Mouse (Mus musculus) forebrain, postnatal 0 days (tissue): ENCODE measurements around the gene Slc29a3. TPM values are rescaled to one million over a fixed set of nuclear protein-coding genes. Genes with fewer than 3 reads are reported as not detected.
A peak's percentile ranks its signal among the peaks of the same experiment; 100 is the strongest.

Experiments used
- ATAC-seq: fragments of 200-750 bp; cut with Nextera tagmentation; 2 replicates; pipeline ENCODE4 v1.8.0; 2017; ENCODE audit warnings: mild to moderate bottlenecking, moderate library complexity
- DNase-seq: peaks from one replicate; pipeline ENCODE4 v3.0.0-alpha.2; 2015
- H3K27ac ChIP-seq: fragments of 300-500 bp; sonication (generic); 2 replicates; pipeline ENCODE4 v1.5.1; 2014; ENCODE audit warnings: low read depth, mild to moderate bottlenecking, antibody characterized with exemption, low read length, moderate library complexity, mixed read lengths
- H3K27me3 ChIP-seq: fragments of 300-500 bp; sonication (generic); 2 replicates; pipeline ENCODE4 v1.6.1; 2014; ENCODE audit warnings: mild to moderate bottlenecking, low read length, mixed read lengths; ENCODE audit not compliant: insufficient read depth
- H3K36me3 ChIP-seq: fragments of 300-500 bp; sonication (generic); 2 replicates; pipeline ENCODE4 v1.6.1; 2014; ENCODE audit warnings: mild to moderate bottlenecking, moderate library complexity; ENCODE audit not compliant: insufficient read depth
- H3K4me1 ChIP-seq: fragments of 300-500 bp; sonication (generic); 2 replicates; pipeline ENCODE4 v1.6.1; 2014; ENCODE audit warnings: antibody characterized with exemption; ENCODE audit not compliant: insufficient read depth
- H3K4me2 ChIP-seq: fragments of 300-500 bp; sonication (generic); 2 replicates; pipeline ENCODE4 v1.6.1; 2014; ENCODE audit warnings: low read depth, mild to moderate bottlenecking, moderate library complexity
- H3K4me3 ChIP-seq: fragments of 300-500 bp; sonication (generic); 2 replicates; pipeline ENCODE4 v1.5.1; 2014; ENCODE audit warnings: low read depth, low read length, mixed read lengths
- H3K9ac ChIP-seq: fragments of 300-500 bp; sonication (generic); 2 replicates; pipeline ENCODE4 v1.6.1; 2014; ENCODE audit warnings: mild to moderate bottlenecking
- H3K9me3 ChIP-seq: fragments of 300-500 bp; sonication (generic); 2 replicates; pipeline ENCODE4 v1.6.1; 2016; ENCODE audit warnings: low read length
- CTCF ChIP-seq: sonication (generic); IDR thresholded peaks from 2 replicates; pipeline ENCODE4 v1.5.1; 2016; ENCODE audit warnings: antibody characterized with exemption, control low read depth, low read depth
- WGBS: fragments of 180-500 bp; shearing (Covaris S2); extraction: QIAGEN DNeasy Blood & Tissue Kit; methylation state at CpG from one replicate; pipeline ENCODE4 v1.1.7; 2014; 5-methylcytosine and 5-hydroxymethylcytosine counted together
- polyA plus RNA-seq: library from polyadenylated mRNA; unstranded; fragments of >200 nt; fragmentation: Nextera tagmentation; extraction: Ambion mirVana; gene quantifications from 2 replicates; pipeline ENCODE4 v1.2.1, GENCODE M21; 2015
- total RNA-seq: library from RNA; depleted of rRNA; stranded (reverse); fragments of >200 nt; gene quantifications from 2 replicates; pipeline ENCODE4 v1.2.3, GENCODE M21; 2014

Slc29a3 gene
- total and polyA plus RNA-seq, 2 experiments from 2014 or later = 9.3 to 11.6 TPM

GRCm38 (mm10) chr10:60767400-60767799 lies 14.8 kb upstream of the Slc29a3 start:
- ATAC-seq = no peak
- no peaks in the 10 kb centered on the region for H3K27me3 ChIP-seq
- WGBS = 89% methylated on average over 7 of the region's 7 CpGs
- no peaks in the 10 kb centered on the region for H3K9me3 ChIP-seq
- H3K9ac ChIP-seq = no peak overlapping the region
- H3K27ac ChIP-seq = no peak overlapping the region
- H3K4me2 ChIP-seq = no peak overlapping the region
- H3K4me3 ChIP-seq = no peak overlapping the region
- no peak for DNase-seq
- no peaks in the 10 kb centered on the region; the same call in 1 of the 2 replicates for H3K36me3 ChIP-seq
- H3K4me1 ChIP-seq = no peaks in the 10 kb centered on the region
- no peak for TF ChIP-seq CTCF

GRCm38 (mm10) chr10:60762126-60762525 lies 9.5 kb upstream of the Slc29a3 start:
- Histone ChIP-seq H3K27ac (no peak overlapping the region), H3K4me1 (no peaks in the 10 kb centered on the region), H3K9me3 (no peaks in the 10 kb centered on the region), H3K27me3 (no peaks in the 10 kb centered on the region), H3K9ac (no peak overlapping the region), H3K4me2 (no peak overlapping the region), H3K36me3 (no peaks in the 10 kb centered on the region; the same call in 1 of the 2 replicates), H3K4me3 (no peak overlapping the region)
- WGBS = 81% methylated on average over 1 of the region's 1 CpGs
- DNase-seq (no peak), ATAC-seq (no peak)
- TF ChIP-seq CTCF = no peak

GRCm38 (mm10) chr10:60760377-60760776 lies 7.8 kb upstream of the Slc29a3 start:
- H3K27ac ChIP-seq = no peak overlapping the region
- no peaks in the 10 kb centered on the region for H3K36me3 ChIP-seq
- no peak overlapping the region for H3K4me3 ChIP-seq
- ATAC-seq (peak; percentile 92), DNase-seq (peak; percentile 96)
- no peaks in the 10 kb centered on the region for H3K4me1 ChIP-seq
- H3K9me3 ChIP-seq = no peaks in the 10 kb centered on the region
- TF ChIP-seq CTCF = peak; percentile 95
- whole genome bisulfite sequencing = 4% methylated on average over 14 of the region's 14 CpGs
- no peaks in the 10 kb centered on the region for H3K27me3 ChIP-seq
- H3K9ac ChIP-seq = no peak overlapping the region
- no peak overlapping the region for H3K4me2 ChIP-seq

GRCm38 (mm10) chr10:60756992-60757391 lies 4.4 kb upstream of the Slc29a3 start:
- Histone ChIP-seq H3K27me3 (no peaks in the 10 kb centered on the region), H3K4me1 (peaks cover 3% of the 10 kb centered on the region), H3K4me3 (no peak overlapping the region), H3K36me3 (no peaks in the 10 kb centered on the region), H3K9me3 (no peaks in the 10 kb centered on the region), H3K27ac (no peak overlapping the region), H3K9ac (no peak overlapping the region), H3K4me2 (no peak overlapping the region)
- ATAC-seq (no peak), DNase-seq (peak; percentile 79)
- peak; percentile 86 for TF ChIP-seq CTCF
- WGBS = 5% methylated on average over 7 of the region's 7 CpGs

GRCm38 (mm10) chr10:60756146-60756545 lies 3.6 kb upstream of the Slc29a3 start:
- TF ChIP-seq CTCF = no peak
- Histone ChIP-seq H3K9me3 (no peaks in the 10 kb centered on the region), H3K4me1 (peaks cover 6% of the 10 kb centered on the region), H3K36me3 (no peaks in the 10 kb centered on the region), H3K27me3 (no peaks in the 10 kb centered on the region), H3K4me3 (no peak overlapping the region), H3K4me2 (no peak overlapping the region), H3K27ac (no peak overlapping the region), H3K9ac (no peak overlapping the region)
- no peak for DNase-seq
- no peak for ATAC-seq

DNA sequence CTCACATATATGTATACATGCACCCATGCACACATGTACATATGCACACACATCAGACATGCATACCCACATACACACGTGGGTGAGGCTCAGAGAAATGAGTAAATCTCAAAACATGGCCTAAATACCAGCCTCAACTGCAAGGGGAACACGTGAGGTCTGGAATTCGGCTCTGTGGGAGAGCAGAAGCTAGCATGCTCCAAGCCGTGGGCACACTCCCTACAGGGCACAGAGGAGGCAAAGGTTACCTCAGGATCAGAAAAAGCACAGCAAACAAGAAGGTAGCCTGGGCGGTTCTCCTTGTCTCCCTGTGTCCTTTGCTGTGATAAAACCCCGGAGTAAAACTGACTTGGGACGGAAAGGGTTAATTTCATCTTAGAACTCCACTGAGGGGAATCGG lies 1.3 kb upstream of the Slc29a3 start:
- 71% methylated on average over 8 of the region's 8 CpGs for WGBS
- Histone ChIP-seq H3K4me2 (no peak overlapping the region), H3K36me3 (no peaks in the 10 kb centered on the region), H3K4me3 (no peak overlapping the region), H3K27ac (no peak overlapping the region), H3K9me3 (no peaks in the 10 kb centered on the region), H3K9ac (no peak overlapping the region), H3K27me3 (no peaks in the 10 kb centered on the region), H3K4me1 (peaks cover 6% of the 10 kb centered on the region)
- DNase-seq (no peak), ATAC-seq (no peak)
- no peak for TF ChIP-seq CTCF

DNA sequence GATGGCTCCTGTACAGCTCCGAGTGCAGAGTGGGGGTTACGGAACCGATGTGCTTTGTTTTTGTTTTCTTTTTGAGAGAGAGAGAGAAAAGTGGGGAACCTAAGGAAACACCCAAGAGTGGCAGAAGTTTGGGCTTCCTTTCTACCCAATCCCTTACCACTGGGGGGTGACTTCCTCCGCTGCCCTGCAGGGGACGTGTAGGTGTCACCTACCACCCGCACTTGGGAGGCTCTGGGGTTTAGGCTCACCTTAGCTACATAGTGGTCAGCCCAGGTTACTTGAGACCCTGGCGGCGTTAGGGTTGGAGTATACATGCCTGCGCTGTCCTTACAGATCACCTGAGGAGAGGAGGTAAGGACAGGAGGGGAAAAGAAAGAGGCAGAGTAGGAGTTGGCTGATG lies 667 bp upstream of the Slc29a3 start:
- DNase-seq (no peak), ATAC-seq (no peak)
- no peaks in the 10 kb centered on the region for H3K9me3 ChIP-seq
- no peak overlapping the region for H3K9ac ChIP-seq
- no peak overlapping the region for H3K4me2 ChIP-seq
- no peak overlapping the region for H3K27ac ChIP-seq
- WGBS = 77% methylated on average over 9 of the region's 9 CpGs
- no peaks in the 10 kb centered on the region for H3K36me3 ChIP-seq
- H3K4me3 ChIP-seq = no peak overlapping the region
- peaks cover 6% of the 10 kb centered on the region for H3K4me1 ChIP-seq
- H3K27me3 ChIP-seq = no peaks in the 10 kb centered on the region
- no peak for TF ChIP-seq CTCF
